Comparison of ENCODE assay signal across 14 mouse cellular contexts in the genomic region with DNA sequence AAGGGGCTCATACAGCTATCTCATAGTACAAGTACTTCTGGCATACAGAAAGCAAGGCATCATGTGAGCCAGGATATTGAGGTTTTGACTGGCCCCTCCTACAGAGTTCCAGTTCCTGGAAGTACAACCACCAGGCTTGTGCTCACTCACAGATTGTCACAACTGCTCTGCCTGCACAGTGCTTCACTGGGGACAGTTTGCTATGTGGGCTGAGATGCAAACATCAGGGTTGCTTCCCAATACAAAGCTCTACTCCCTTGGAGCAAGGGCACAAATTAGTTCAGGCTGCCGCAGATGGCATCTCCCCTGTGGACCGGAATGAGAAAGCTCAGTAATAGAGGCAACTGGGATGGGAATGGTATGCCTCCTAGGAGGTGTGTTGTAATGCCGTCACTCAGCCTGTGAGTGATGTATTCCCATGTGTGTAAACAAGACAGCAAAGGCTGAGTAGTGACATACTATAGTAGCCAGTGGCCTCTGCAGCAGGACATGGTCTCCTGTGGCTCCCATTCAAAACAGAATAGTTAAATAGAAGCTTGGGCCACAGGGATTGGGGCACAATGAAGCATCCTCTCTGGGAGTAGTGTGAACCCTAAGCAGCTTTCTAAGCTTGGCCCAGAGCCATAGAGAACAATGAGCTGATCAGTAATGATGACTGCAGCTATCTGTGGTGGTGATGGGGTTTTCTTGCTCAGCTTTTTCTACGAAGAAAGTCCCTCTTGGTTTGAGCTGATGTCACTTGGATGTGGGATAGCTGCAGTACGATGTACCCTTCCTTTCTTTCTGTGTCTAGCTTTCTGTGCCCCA.
DNase-seq lines count a peak whose midpoint lies in the region; ATAC-seq and TF ChIP-seq lines count a peak whose summit lies in the region.
"Had no signal": no experiment of that assay in that cellular context is flagged by ENCODE, and none has a peak within 500 bp of the region (broad histone marks: within the 10 kb centered on the region; RNA-seq: fewer than 3 reads in every experiment).

No protein-coding gene starts in this region.

- DNase-seq in layer of hippocampus, adult 11-12 months (ENCODE audit: low spot score): peak; percentile 26
- no peak for DNase-seq in layer of hippocampus, postnatal 36 days
- peak; percentile 65 for DNase-seq in brain, embryonic 14.5 days (ENCODE audit: low read depth)
- DNase-seq in cerebellum, adult 2 months: no peak
- DNase-seq in cerebellum, postnatal 25 days: no peak
- DNase-seq: adrenal gland, adult 2 months; cerebellum, adult 18-20 months; gastrocnemius, postnatal 10 days; lung, postnatal 36 days; thymus, adult 2 months had no signal

- no peaks in the 10 kb centered on the region for H3K36me3 ChIP-seq in hindbrain, embryonic 12.5 days
- H3K36me3 ChIP-seq in midbrain, embryonic 15.5 days (replicated peaks): no peaks in the 10 kb centered on the region
- H3K36me3 ChIP-seq: limb, embryonic 13.5 days had no signal

- H3K27ac ChIP-seq in hindbrain, embryonic 12.5 days: no peak overlapping the region
- H3K27ac ChIP-seq in midbrain, embryonic 15.5 days: no peak overlapping the region
- no peak overlapping the region for H3K27ac ChIP-seq in cerebellum, adult 2 months (ENCODE audit: insufficient read depth, low read length)
- H3K27ac ChIP-seq: limb, embryonic 13.5 days had no signal

- peaks cover 19% of the 10 kb centered on the region for H3K4me1 ChIP-seq in hindbrain, embryonic 12.5 days
- peaks cover 9% of the 10 kb centered on the region for H3K4me1 ChIP-seq in midbrain, embryonic 15.5 days
- H3K4me1 ChIP-seq in cerebellum, adult 2 months (ENCODE audit: control insufficient read depth, insufficient read depth, low read length): no peaks in the 10 kb centered on the region

- no peak overlapping the region for H3K9ac ChIP-seq in hindbrain, embryonic 12.5 days
- no peak overlapping the region for H3K9ac ChIP-seq in midbrain, embryonic 15.5 days
- H3K9ac ChIP-seq: limb, embryonic 13.5 days had no signal

- H3K27me3 ChIP-seq in hindbrain, embryonic 12.5 days: no peaks in the 10 kb centered on the region
- H3K27me3 ChIP-seq in midbrain, embryonic 15.5 days (replicated peaks): no peaks in the 10 kb centered on the region
- no peaks in the 10 kb centered on the region for H3K27me3 ChIP-seq in cerebellum, adult 2 months (ENCODE audit: control insufficient read depth, insufficient read depth, low read length)

- TF ChIP-seq CTCF in brain, embryonic 14.5 days (IDR thresholded peaks at IDR 0.05; ENCODE audit: borderline replicate concordance, extremely low read depth, insufficient read depth, insufficient read length): no peak
- TF ChIP-seq CTCF in cerebellum, adult 2 months (IDR thresholded peaks at IDR 0.05; ENCODE audit: borderline replicate concordance, insufficient read depth, low read depth, low read length): no peak

- no peaks in the 10 kb centered on the region for H3K9me3 ChIP-seq in hindbrain, embryonic 12.5 days (replicated peaks)
- H3K9me3 ChIP-seq in midbrain, embryonic 15.5 days: no peaks in the 10 kb centered on the region
- H3K9me3 ChIP-seq: limb, embryonic 13.5 days had no signal

- no peak overlapping the region for H3K4me2 ChIP-seq in hindbrain, embryonic 12.5 days (replicated peaks)
- no peak overlapping the region for H3K4me2 ChIP-seq in midbrain, embryonic 15.5 days
- H3K4me2 ChIP-seq: limb, embryonic 13.5 days had no signal

- ATAC-seq in hindbrain, embryonic 12.5 days (ENCODE audit: low FRiP score): peak; percentile 90
- ATAC-seq in midbrain, embryonic 15.5 days (replicated peaks): peak; percentile 56
- ATAC-seq in frontal cortex, adult (ENCODE audit: low TSS enrichment): no peak

- WGBS in hindbrain, embryonic 12.5 days: 33% methylated on average over 5 of the region's 5 CpGs
- WGBS in midbrain, embryonic 15.5 days: 35% methylated on average over 5 of the region's 5 CpGs
- 19% methylated on average over 5 of the region's 5 CpGs for WGBS in cerebellum, adult 2 months

- TF ChIP-seq POLR2A in brain, embryonic 14.5 days (IDR thresholded peaks at IDR 0.05; ENCODE audit: borderline replicate concordance, extremely low read depth, insufficient read depth, insufficient read length, poor library complexity, severe bottlenecking): no peak
- TF ChIP-seq POLR2A in cerebellum, adult 2 months (IDR thresholded peaks at IDR 0.05; ENCODE audit: borderline replicate concordance, insufficient read depth, low read length): no peak

- no peak overlapping the region for H3K4me3 ChIP-seq in hindbrain, embryonic 12.5 days
- no peak overlapping the region for H3K4me3 ChIP-seq in midbrain, embryonic 15.5 days
- H3K4me3 ChIP-seq in cerebellum, adult 2 months (replicated peaks; ENCODE audit: insufficient read depth, low read depth, low read length): no peak overlapping the region
- H3K4me3 ChIP-seq: limb, embryonic 13.5 days had no signal

Comparison
In these comparisons a context has a peak if more than half of its experiments do, and no peak if none do; other contexts are left out.
1. DNase-seq: peak in layer of hippocampus, adult 11-12 months (single experiment) and brain, embryonic 14.5 days (single experiment); none in layer of hippocampus, postnatal 36 days (0 of 2), cerebellum, adult 2 months (0 of 2) and cerebellum, postnatal 25 days (0 of 2).